Mouse (Mus musculus): ENCODE data around the gene Armh4. TPM values are rescaled to one million over a fixed set of nuclear protein-coding genes. Genes with fewer than 3 reads are reported as not detected.
"Not testable (repeated sequence)": the region's sequence is repeated elsewhere in the genome, so short reads cannot be mapped to it uniquely, and the experiment has no call there.

Gene Armh4
- polyA plus RNA-seq, 1 experiment from 2014 or later = 18.5 TPM

GRCm38 (mm10) chr14:49777539-49777938, 5.6 kb downstream of the Armh4 start:
- H3K27me3 ChIP-seq; ATAC-seq (ENCODE audit: low FRiP score); H3K4me2 ChIP-seq; H3K4me1 ChIP-seq; H3K36me3 ChIP-seq (replicated peaks); H3K27ac ChIP-seq; H3K9ac ChIP-seq; H3K4me3 ChIP-seq (replicated peaks); H3K9me3 ChIP-seq: not testable (repeated sequence)
- 79% methylated on average over 4 of the region's 4 CpGs for WGBS

- Histone ChIP-seq H3K27ac (no peak overlapping the region), H3K4me3 (replicated peaks) (no peak overlapping the region), H3K4me2 (no peak overlapping the region), H3K9me3 (no peaks in the 10 kb centered on the region), H3K27me3 (no peaks in the 10 kb centered on the region), H3K36me3 (replicated peaks) (0 out of 2 replicates have a peak, but pooled peaks cover 8% of the 10 kb centered on the region), H3K4me1 (no peaks in the 10 kb centered on the region), H3K9ac (no peak overlapping the region)
- WGBS = 74% methylated on average over 1 of the region's 1 CpGs
- no peak for ATAC-seq (ENCODE audit: low FRiP score)
Observed at GRCm38 (mm10) chr14:49771746-49772145, 11.4 kb downstream of the Armh4 start.

DNA sequence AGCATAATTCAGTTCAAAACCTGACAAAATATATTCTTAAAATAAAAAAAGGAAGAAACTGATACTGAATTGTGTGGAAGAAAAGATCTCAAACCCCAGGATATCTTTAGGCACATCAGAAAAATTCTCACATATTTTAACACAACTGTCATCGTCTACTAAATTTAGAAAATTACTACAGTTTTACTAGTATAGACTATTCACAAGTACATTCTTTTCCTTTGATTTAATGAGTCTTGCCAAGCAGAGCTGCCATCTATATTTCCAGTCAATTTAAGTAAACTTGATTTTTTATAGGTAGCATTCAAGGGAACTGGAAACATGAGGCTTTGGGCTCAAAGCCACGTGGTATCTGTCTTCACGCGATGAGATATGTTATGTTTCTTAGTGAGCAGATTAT, 16.6 kb downstream of the Armh4 start:
- no peak overlapping the region for H3K27ac ChIP-seq
- H3K4me1 ChIP-seq = no peaks in the 10 kb centered on the region
- ATAC-seq (ENCODE audit: low FRiP score) = no peak
- no peak overlapping the region for H3K9ac ChIP-seq
- no peak overlapping the region for H3K4me2 ChIP-seq
- H3K36me3 ChIP-seq (replicated peaks) = 0 out of 2 replicates have a peak, but pooled peaks cover 8% of the 10 kb centered on the region
- no peaks in the 10 kb centered on the region for H3K9me3 ChIP-seq
- whole genome bisulfite sequencing = 96% methylated on average over 4 of the region's 4 CpGs
- H3K4me3 ChIP-seq (replicated peaks) = no peak overlapping the region
- H3K27me3 ChIP-seq = no peaks in the 10 kb centered on the region

GRCm38 (mm10) chr14:49755845-49756244, 27.3 kb downstream of the Armh4 start:
- H3K9ac ChIP-seq = no peak overlapping the region
- H3K27me3 ChIP-seq = no peaks in the 10 kb centered on the region
- WGBS = 87% methylated on average over 1 of the region's 1 CpGs
- no peak overlapping the region for H3K4me2 ChIP-seq
- H3K27ac ChIP-seq = no peak overlapping the region
- no peaks in the 10 kb centered on the region for H3K36me3 ChIP-seq (replicated peaks)
- no peaks in the 10 kb centered on the region for H3K4me1 ChIP-seq
- H3K4me3 ChIP-seq (replicated peaks) = no peak overlapping the region
- H3K9me3 ChIP-seq = no peaks in the 10 kb centered on the region
- ATAC-seq (ENCODE audit: low FRiP score) = no peak

- ATAC-seq (ENCODE audit: low FRiP score) = 0 out of 2 replicates have a peak, but pooled peaks have one; percentile 53
- no peaks in the 10 kb centered on the region for H3K27me3 ChIP-seq
- H3K36me3 ChIP-seq (replicated peaks) = no peaks in the 10 kb centered on the region
- no peaks in the 10 kb centered on the region for H3K9me3 ChIP-seq
- H3K27ac ChIP-seq = no peak overlapping the region
- H3K4me1 ChIP-seq = no peaks in the 10 kb centered on the region
- no peak overlapping the region for H3K4me2 ChIP-seq
- H3K4me3 ChIP-seq (replicated peaks) = no peak overlapping the region
- H3K9ac ChIP-seq = no peak overlapping the region
Observed at GRCm38 (mm10) chr14:49752614-49753013, 30.6 kb downstream of the Armh4 start.

GRCm38 (mm10) chr14:49745874-49746273, 37.3 kb downstream of the Armh4 start:
- H3K9me3 ChIP-seq = no peaks in the 10 kb centered on the region
- 91% methylated on average over 1 of the region's 1 CpGs for WGBS
- H3K4me2 ChIP-seq = no peak overlapping the region
- H3K4me3 ChIP-seq (replicated peaks) = no peak overlapping the region
- no peak for ATAC-seq (ENCODE audit: low FRiP score)
- H3K9ac ChIP-seq = no peak overlapping the region
- no peak overlapping the region for H3K27ac ChIP-seq
- no peaks in the 10 kb centered on the region for H3K4me1 ChIP-seq
- H3K27me3 ChIP-seq = no peaks in the 10 kb centered on the region
- H3K36me3 ChIP-seq (replicated peaks) = no peaks in the 10 kb centered on the region

DNA sequence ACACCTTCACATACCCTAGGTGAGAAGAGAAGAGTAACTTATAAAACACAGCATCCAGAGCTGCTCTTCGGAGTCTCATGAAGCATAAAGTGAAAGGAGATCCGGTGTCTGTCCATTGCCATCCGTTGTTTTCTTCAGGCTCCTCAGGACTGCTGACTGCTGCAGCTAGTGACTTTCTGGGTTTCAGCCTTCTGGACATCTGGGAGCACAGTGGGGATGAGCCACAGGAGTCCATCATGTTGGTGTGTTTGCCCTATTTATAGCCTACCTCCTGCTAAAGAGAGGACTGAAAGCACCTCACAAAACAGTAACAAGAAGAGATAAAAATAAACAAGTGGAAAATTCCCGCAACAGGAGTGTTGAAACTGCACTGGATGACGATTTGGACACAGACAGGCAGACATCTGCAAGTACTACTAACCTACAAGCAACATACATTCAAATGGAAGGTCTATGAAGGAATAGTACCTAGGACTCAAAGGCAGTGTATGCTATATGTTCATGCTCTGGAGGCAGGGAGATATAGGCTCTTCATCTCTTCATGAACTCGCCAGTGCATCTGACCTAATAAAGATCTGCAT, 39.1 kb downstream of the Armh4 start:
- Histone ChIP-seq H3K36me3 (replicated peaks) (no peaks in the 10 kb centered on the region), H3K4me2 (no peak overlapping the region), H3K4me1 (no peaks in the 10 kb centered on the region), H3K27ac (no peak overlapping the region), H3K9me3 (no peaks in the 10 kb centered on the region), H3K27me3 (no peaks in the 10 kb centered on the region), H3K4me3 (replicated peaks) (no peak overlapping the region), H3K9ac (no peak overlapping the region)
- WGBS = 89% methylated on average over 6 of the region's 6 CpGs
- ATAC-seq (ENCODE audit: low FRiP score) = no peak

DNA sequence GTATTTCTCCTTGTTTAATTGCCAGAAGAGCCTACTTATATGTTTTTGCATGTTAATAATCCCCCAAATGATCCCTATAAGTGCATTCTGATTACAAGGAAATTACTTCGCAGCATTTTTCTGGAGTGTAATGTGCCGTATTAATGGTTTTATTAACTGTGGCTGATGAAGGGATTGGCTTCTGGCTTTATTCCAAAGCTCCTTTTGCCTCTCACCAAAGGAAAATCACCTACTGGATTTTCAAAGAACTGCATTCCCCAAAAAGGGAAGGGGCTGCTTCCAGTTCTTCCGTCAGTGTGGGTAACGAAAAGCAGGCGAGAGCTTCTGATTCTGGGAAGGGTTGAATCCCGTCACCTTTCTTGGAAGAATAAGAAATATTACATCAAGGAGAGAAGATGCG, 43.9 kb downstream of the Armh4 start:
- 54% methylated on average over 7 of the region's 7 CpGs for WGBS
- Histone ChIP-seq H3K9me3 (no peaks in the 10 kb centered on the region), H3K4me3 (replicated peaks) (no peak overlapping the region), H3K9ac (no peak overlapping the region), H3K36me3 (replicated peaks) (no peaks in the 10 kb centered on the region), H3K27ac (no peak overlapping the region), H3K4me1 (no peaks in the 10 kb centered on the region), H3K4me2 (no peak overlapping the region), H3K27me3 (no peaks in the 10 kb centered on the region)
- ATAC-seq (ENCODE audit: low FRiP score) = no peak

- H3K27ac ChIP-seq = no peak overlapping the region
- no peaks in the 10 kb centered on the region for H3K9me3 ChIP-seq
- H3K27me3 ChIP-seq = no peaks in the 10 kb centered on the region
- no peak overlapping the region for H3K9ac ChIP-seq
- peak; percentile 62; the same call in 1 of the 2 replicates for ATAC-seq (ENCODE audit: low FRiP score)
- H3K4me1 ChIP-seq = no peaks in the 10 kb centered on the region
- H3K36me3 ChIP-seq (replicated peaks) = no peaks in the 10 kb centered on the region
- no peak overlapping the region for H3K4me3 ChIP-seq (replicated peaks)
- H3K4me2 ChIP-seq = no peak overlapping the region
- 29% methylated on average over 1 of the region's 2 CpGs for WGBS
Observed at GRCm38 (mm10) chr14:49738441-49739088, 44.6 kb downstream of the Armh4 start.

DNA sequence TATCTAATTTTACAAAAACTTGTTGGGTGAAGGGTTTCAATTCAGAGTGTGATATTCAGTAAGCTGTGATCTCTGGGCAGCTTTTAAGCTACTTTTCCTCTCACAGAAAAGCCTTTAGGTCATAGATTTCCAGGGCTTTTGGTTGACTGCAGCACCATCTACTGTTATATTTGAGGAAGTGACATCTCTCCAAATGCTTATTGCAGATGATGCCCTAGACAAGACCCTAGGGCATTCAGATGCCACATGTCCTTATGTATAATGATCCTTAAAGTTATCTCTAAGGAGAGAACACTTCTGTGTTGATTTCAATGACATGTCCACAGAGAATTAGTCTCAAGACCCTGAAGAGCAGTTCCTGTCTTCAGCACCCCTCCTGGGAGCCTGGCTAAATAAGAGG, 49.2 kb downstream of the Armh4 start:
- ATAC-seq (ENCODE audit: low FRiP score) = no peak
- H3K9ac ChIP-seq = no peak overlapping the region
- no peaks in the 10 kb centered on the region for H3K27me3 ChIP-seq
- no peak overlapping the region for H3K4me3 ChIP-seq (replicated peaks)
- no peak overlapping the region for H3K27ac ChIP-seq
- no peak overlapping the region for H3K4me2 ChIP-seq
- no peaks in the 10 kb centered on the region for H3K9me3 ChIP-seq
- no peaks in the 10 kb centered on the region for H3K4me1 ChIP-seq
- no peaks in the 10 kb centered on the region for H3K36me3 ChIP-seq (replicated peaks)

GRCm38 (mm10) chr14:49723361-49724054, 59.7 kb downstream of the Armh4 start:
- no peaks in the 10 kb centered on the region for H3K27me3 ChIP-seq
- H3K9me3 ChIP-seq = no peaks in the 10 kb centered on the region
- H3K4me3 ChIP-seq (replicated peaks) = no peak overlapping the region
- H3K36me3 ChIP-seq (replicated peaks) = no peaks in the 10 kb centered on the region
- no peak overlapping the region for H3K9ac ChIP-seq
- H3K4me2 ChIP-seq = no peak overlapping the region
- 56% methylated on average over 4 of the region's 4 CpGs for WGBS
- no peaks in the 10 kb centered on the region for H3K4me1 ChIP-seq
- no peak overlapping the region for H3K27ac ChIP-seq
- no peak for ATAC-seq (ENCODE audit: low FRiP score)

DNA sequence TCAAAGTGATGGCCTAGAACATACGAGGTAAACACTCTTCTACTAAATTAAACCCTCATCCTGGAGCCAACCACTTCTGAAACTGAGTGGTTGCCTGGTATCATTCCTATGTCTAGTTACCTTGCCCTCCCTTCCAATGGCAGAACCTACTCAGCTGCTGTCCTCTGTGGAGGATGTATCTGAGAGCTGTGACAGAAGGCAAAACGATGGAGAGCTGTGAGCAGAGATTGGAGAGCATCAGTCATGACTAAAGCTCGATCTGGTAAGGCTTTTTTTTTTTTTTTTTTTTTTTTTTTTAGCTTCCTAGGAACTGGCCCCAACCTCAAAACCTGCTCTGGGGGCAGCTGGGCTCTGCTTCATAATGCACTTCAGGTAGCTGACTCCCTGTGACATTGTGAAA, 60.4 kb downstream of the Armh4 start:
- Histone ChIP-seq H3K9me3 (no peaks in the 10 kb centered on the region), H3K27ac (no peak overlapping the region), H3K4me3 (replicated peaks) (no peak overlapping the region), H3K4me2 (no peak overlapping the region), H3K4me1 (no peaks in the 10 kb centered on the region), H3K36me3 (replicated peaks) (no peaks in the 10 kb centered on the region), H3K9ac (no peak overlapping the region), H3K27me3 (no peaks in the 10 kb centered on the region)
- 75% methylated on average over 3 of the region's 3 CpGs for WGBS
- no peak for ATAC-seq (ENCODE audit: low FRiP score)

DNA sequence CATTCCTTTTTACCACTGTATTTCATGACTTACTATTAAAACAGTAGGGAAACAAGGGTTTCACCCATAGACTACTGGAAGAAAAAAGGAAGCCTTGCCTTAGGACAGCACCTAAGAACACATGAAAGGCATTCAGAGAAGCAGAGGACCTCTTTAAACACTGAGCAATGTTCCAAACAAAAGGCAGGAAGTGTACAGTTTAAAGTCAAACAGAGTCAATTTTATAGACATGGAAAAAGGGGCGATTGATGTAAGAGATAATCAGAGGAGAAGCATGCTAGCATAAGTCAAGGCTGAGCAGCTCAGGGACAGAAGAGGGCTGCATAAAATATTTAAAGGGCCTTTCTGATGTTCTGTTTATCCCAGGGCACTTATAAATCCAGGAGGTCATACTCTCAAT, 61.9 kb downstream of the Armh4 start:
- H3K9me3 ChIP-seq = no peaks in the 10 kb centered on the region
- H3K4me1 ChIP-seq = no peaks in the 10 kb centered on the region
- no peak overlapping the region for H3K4me3 ChIP-seq (replicated peaks)
- no peak for ATAC-seq (ENCODE audit: low FRiP score)
- no peaks in the 10 kb centered on the region for H3K36me3 ChIP-seq (replicated peaks)
- WGBS = 88% methylated on average over 1 of the region's 1 CpGs
- no peak overlapping the region for H3K27ac ChIP-seq
- no peak overlapping the region for H3K9ac ChIP-seq
- no peak overlapping the region for H3K4me2 ChIP-seq
- no peaks in the 10 kb centered on the region for H3K27me3 ChIP-seq
